Mouse (Mus musculus) liver, embryonic 16.5 days (tissue): Measurements from ENCODE around the gene Agtrap. TPM values are rescaled to one million over a fixed set of nuclear protein-coding genes. Genes with fewer than 3 reads are reported as not detected.
"Not testable (repeated sequence)": the region's sequence is repeated elsewhere in the genome, so short reads cannot be mapped to it uniquely, and the experiment has no call there.

Source experiments
- ATAC-seq: fragments of 200-750 bp; cut with Nextera tagmentation; 2 replicates; pipeline ENCODE4 v1.8.0; 2017; ENCODE audit warnings: low read depth, mild to moderate bottlenecking, moderate number of reproducible peaks, moderate library complexity
- H3K27ac ChIP-seq: fragments of 300-500 bp; sonication (generic); 2 replicates; pipeline ENCODE4 v1.5.1; 2014; ENCODE audit warnings: mild to moderate bottlenecking, low read length
- H3K27me3 ChIP-seq: fragments of 300-500 bp; sonication (generic); 2 replicates; pipeline ENCODE4 v1.6.1; 2014; ENCODE audit warnings: low read depth, low read length, mixed read lengths; ENCODE audit not compliant: control insufficient read depth, insufficient read depth
- H3K36me3 ChIP-seq: fragments of 300-500 bp; sonication (generic); 2 replicates; pipeline ENCODE4 v1.6.1; 2014; ENCODE audit warnings: mild to moderate bottlenecking; ENCODE audit not compliant: control insufficient read depth, insufficient read depth
- H3K4me1 ChIP-seq: fragments of 300-500 bp; sonication (generic); 2 replicates; pipeline ENCODE4 v1.6.1; 2014; ENCODE audit warnings: low read depth, low read length, mixed read lengths; ENCODE audit not compliant: control insufficient read depth
- H3K4me2 ChIP-seq: fragments of 300-500 bp; sonication (generic); 2 replicates; pipeline ENCODE4 v1.6.1; 2014; ENCODE audit warnings: low read depth, low read length, mixed read lengths
- H3K4me3 ChIP-seq: fragments of 300-500 bp; sonication (generic); 2 replicates; pipeline ENCODE4 v1.5.1; 2014; ENCODE audit warnings: low read depth, mild to moderate bottlenecking, low read length
- H3K9ac ChIP-seq: fragments of 300-500 bp; sonication (generic); 2 replicates; pipeline ENCODE4 v1.6.1; 2014; ENCODE audit warnings: low read depth, low read length
- H3K9me3 ChIP-seq: fragments of 300-500 bp; sonication (generic); replicated peaks from 2 replicates; pipeline ENCODE4 v1.6.1; 2016; ENCODE audit warnings: low read length; ENCODE audit not compliant: control insufficient read depth
- WGBS: fragments of 180-500 bp; shearing (Covaris S2); extraction: QIAGEN DNeasy Blood & Tissue Kit; methylation state at CpG from one replicate; pipeline ENCODE4 v1.1.7; 2014; ENCODE audit not compliant: insufficient replicate concordance; 5-methylcytosine and 5-hydroxymethylcytosine counted together
- polyA plus RNA-seq: library from polyadenylated mRNA; unstranded; fragments of >200 nt; fragmentation: Nextera tagmentation; extraction: Ambion mirVana; gene quantifications from 2 replicates; pipeline ENCODE4 v1.2.1, GENCODE M21; 2015

Gene Agtrap
- polyA plus RNA-seq, 1 experiment from 2014 or later, result 9.4 TPM

- ATAC-seq, result no peak
- H3K9me3 ChIP-seq, result no peaks in the 10 kb centered on the region
- H3K27me3 ChIP-seq, result no peaks in the 10 kb centered on the region
- H3K27ac ChIP-seq, result no peak overlapping the region
- peaks cover 40% of the 10 kb centered on the region for H3K36me3 ChIP-seq
- H3K4me3 ChIP-seq, result no peak overlapping the region
- H3K4me2 ChIP-seq, result no peak overlapping the region
- no peak overlapping the region for H3K9ac ChIP-seq
- 84% methylated on average over 13 of the region's 13 CpGs for WGBS
- peaks cover 27% of the 10 kb centered on the region for H3K4me1 ChIP-seq
Measured at GRCm38 (mm10) chr4:148051046-148051776, 36.6 kb downstream of the Agtrap start.

- WGBS, result 86% methylated on average over 3 of the region's 3 CpGs
- Histone ChIP-seq H3K36me3 (peaks cover 38% of the 10 kb centered on the region), H3K4me1 (peaks cover 35% of the 10 kb centered on the region)
- not testable (repeated sequence) for H3K9ac ChIP-seq, ATAC-seq, H3K4me2 ChIP-seq, H3K4me3 ChIP-seq, H3K27me3 ChIP-seq, H3K27ac ChIP-seq, H3K9me3 ChIP-seq
Measured at GRCm38 (mm10) chr4:148050396-148050914, 37.4 kb downstream of the Agtrap start.

GRCm38 (mm10) chr4:148046450-148047031 is 41.3 kb downstream of the Agtrap start:
- Histone ChIP-seq H3K4me2 (peak overlapping the region; percentile 42), H3K4me3 (peak overlapping the region; percentile 14; the same call in 1 of the 2 replicates), H3K27me3 (no peaks in the 10 kb centered on the region), H3K4me1 (peaks cover 69% of the 10 kb centered on the region), H3K27ac (peak overlapping the region; percentile 81), H3K9me3 (no peaks in the 10 kb centered on the region), H3K9ac (peak overlapping the region; percentile 19), H3K36me3 (peaks cover 24% of the 10 kb centered on the region)
- WGBS, result 21% methylated on average over 4 of the region's 4 CpGs
- ATAC-seq, result peak; percentile 90

- ATAC-seq, result peak; percentile 20
- no peaks in the 10 kb centered on the region for H3K9me3 ChIP-seq
- 66% methylated on average over 2 of the region's 2 CpGs for WGBS
- no peak overlapping the region for H3K9ac ChIP-seq
- H3K4me3 ChIP-seq, result no peak overlapping the region
- peak overlapping the region; percentile 39; the same call in 1 of the 2 replicates for H3K4me2 ChIP-seq
- peaks cover 18% of the 10 kb centered on the region for H3K36me3 ChIP-seq
- peaks cover 91% of the 10 kb centered on the region for H3K4me1 ChIP-seq
- H3K27me3 ChIP-seq, result no peaks in the 10 kb centered on the region
- H3K27ac ChIP-seq, result peak overlapping the region; percentile 25; the same call in 1 of the 2 replicates
Measured at GRCm38 (mm10) chr4:148044113-148044512, 43.7 kb downstream of the Agtrap start.

GRCm38 (mm10) chr4:148043327-148043726 is 44.5 kb downstream of the Agtrap start:
- peaks cover 85% of the 10 kb centered on the region for H3K4me1 ChIP-seq
- 84% methylated on average over 7 of the region's 8 CpGs for WGBS
- not testable (repeated sequence) for ATAC-seq

GRCm38 (mm10) chr4:148041611-148042191 is 46.1 kb downstream of the Agtrap start:
- peaks cover 11% of the 10 kb centered on the region for H3K36me3 ChIP-seq
- no peak for ATAC-seq
- H3K9ac ChIP-seq, result peak overlapping the region; percentile 78
- 10% methylated on average over 16 of the region's 16 CpGs for whole genome bisulfite sequencing
- no peaks in the 10 kb centered on the region for H3K27me3 ChIP-seq
- peak overlapping the region; percentile 95 for H3K27ac ChIP-seq
- no peaks in the 10 kb centered on the region for H3K9me3 ChIP-seq
- peaks cover 79% of the 10 kb centered on the region for H3K4me1 ChIP-seq
- H3K4me3 ChIP-seq, result peak overlapping the region; percentile 89
- H3K4me2 ChIP-seq, result peak overlapping the region; percentile 96

More at GRCm38 (mm10) chr4:148043327-148043726, 44.5 kb downstream of the Agtrap start:
- H3K4me2 ChIP-seq, H3K9ac ChIP-seq, H3K4me3 ChIP-seq, H3K27me3 ChIP-seq, H3K9me3 ChIP-seq, H3K27ac ChIP-seq: not testable (repeated sequence)
- H3K36me3 ChIP-seq, result peaks cover 17% of the 10 kb centered on the region

GRCm38 (mm10) chr4:148040933-148041610 is 46.8 kb downstream of the Agtrap start:
- peak; percentile 28 for ATAC-seq
- Histone ChIP-seq H3K27me3 (no peaks in the 10 kb centered on the region), H3K27ac (peak overlapping the region; percentile 95), H3K9me3 (no peaks in the 10 kb centered on the region), H3K4me1 (peaks cover 73% of the 10 kb centered on the region), H3K4me3 (peak overlapping the region; percentile 89), H3K4me2 (peak overlapping the region; percentile 96), H3K36me3 (peaks cover 11% of the 10 kb centered on the region), H3K9ac (peak overlapping the region; percentile 78)
- 3% methylated on average over 19 of the region's 19 CpGs for WGBS

- peaks cover 8% of the 10 kb centered on the region for H3K36me3 ChIP-seq
- peak overlapping the region; percentile 78 for H3K9ac ChIP-seq
- H3K27ac ChIP-seq, result peak overlapping the region; percentile 95
- no peaks in the 10 kb centered on the region for H3K9me3 ChIP-seq
- peak overlapping the region; percentile 96 for H3K4me2 ChIP-seq
- peaks cover 65% of the 10 kb centered on the region for H3K4me1 ChIP-seq
- no peaks in the 10 kb centered on the region for H3K27me3 ChIP-seq
- peak overlapping the region; percentile 89 for H3K4me3 ChIP-seq
- WGBS, result 60% methylated on average over 15 of the region's 15 CpGs
- no peak for ATAC-seq
Measured at GRCm38 (mm10) chr4:148040029-148040830, 47.6 kb downstream of the Agtrap start.
